Mouse (Mus musculus) regulatory T cell (primary cell): Measurements from ENCODE around the gene Gsg1l.

Experiments
- in situ Hi-C: fragments of 300-600 bp; cut with MboI, MseI; formaldehyde crosslinking; loops from one replicate; pipeline ENCODE4 v1.15.1; 2025; ENCODE audit warnings: high pct_unique_total_duplicates

Gsg1l gene

DNA sequence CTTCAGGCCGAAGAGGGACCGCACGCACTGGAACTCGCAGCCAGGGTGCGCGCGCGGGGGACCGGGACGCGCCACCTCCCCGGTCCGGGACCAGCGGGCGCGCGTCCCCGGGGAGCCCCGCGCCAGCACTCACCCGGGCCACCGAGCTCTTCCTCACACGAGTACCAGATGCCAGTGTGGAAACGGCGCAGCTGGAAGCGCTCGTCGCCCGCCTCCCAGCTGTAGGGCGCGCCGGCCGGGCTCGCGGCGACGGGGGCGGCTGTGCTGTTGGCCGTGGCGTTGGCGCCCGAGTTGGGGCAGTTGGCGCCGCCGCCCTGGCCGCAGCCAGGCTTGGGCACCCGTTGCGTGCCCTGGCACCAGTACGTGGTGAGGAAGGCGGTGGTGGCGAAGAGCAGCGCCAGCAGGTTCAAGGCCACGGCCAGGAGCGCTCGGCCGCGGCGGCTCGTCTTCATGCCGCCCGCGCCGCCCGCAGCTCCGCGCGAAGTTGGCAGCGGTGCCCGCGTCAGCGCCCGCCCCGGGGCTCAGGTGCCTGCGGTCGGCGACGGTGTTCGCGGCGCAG is 405 bp downstream of the Gsg1l start:
- in situ Hi-C loops: loop anchor here (10.0 kb wide), 1 partner anchor 327 kb away; no protein-coding TSS in a partner anchor

GRCm38 (mm10) chr7:126080949-126081654 is 1.1 kb downstream of the Gsg1l start:
- in situ Hi-C loops: loop anchor here (10.0 kb wide), 1 partner anchor 326 kb away; no protein-coding TSS in a partner anchor

DNA sequence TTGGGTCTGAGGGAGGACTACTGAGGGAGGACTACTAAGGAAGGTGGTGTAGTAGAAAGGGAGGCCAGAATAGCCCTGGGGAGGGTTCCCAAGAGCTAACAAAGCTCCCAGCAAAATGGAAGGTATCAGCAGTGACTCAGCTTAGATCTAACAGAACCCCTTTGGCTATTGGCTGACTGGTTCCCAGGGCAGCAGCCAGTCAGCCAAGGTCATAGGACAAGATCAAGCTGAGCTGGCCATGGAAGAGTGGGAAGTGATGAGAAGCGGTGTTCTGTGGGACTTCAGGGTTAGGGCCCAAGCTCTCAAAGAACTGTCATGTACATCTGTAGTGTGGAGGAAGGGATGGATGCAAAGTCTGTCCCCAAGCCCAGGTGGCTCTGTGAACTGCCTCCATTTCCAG is 5.3 kb downstream of the Gsg1l start:
- in situ Hi-C loops: no loop called here

- in situ Hi-C loops: no loop called here
Measured at GRCm38 (mm10) chr7:126075058-126075457, 7.2 kb downstream of the Gsg1l start.

DNA sequence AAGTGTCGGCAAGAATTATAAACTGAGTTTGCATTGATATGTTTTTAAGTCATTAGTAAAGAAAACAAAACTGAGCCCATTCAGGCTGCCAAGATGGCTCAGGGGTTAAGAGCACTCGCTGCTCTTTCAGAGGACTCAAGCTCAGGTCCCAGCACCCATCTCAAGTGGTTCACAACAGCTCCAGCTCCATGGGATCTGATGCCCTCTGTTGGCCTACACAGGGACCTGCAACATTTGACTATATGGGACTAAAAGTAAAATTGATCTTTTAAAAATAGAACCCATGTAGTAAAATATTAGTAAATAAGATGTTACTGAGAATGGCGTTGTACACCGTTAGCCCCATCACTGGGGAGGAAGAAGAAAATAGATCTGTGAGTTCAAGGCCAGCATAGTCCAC is 11.9 kb downstream of the Gsg1l start:
- in situ Hi-C loops: no loop called here

DNA sequence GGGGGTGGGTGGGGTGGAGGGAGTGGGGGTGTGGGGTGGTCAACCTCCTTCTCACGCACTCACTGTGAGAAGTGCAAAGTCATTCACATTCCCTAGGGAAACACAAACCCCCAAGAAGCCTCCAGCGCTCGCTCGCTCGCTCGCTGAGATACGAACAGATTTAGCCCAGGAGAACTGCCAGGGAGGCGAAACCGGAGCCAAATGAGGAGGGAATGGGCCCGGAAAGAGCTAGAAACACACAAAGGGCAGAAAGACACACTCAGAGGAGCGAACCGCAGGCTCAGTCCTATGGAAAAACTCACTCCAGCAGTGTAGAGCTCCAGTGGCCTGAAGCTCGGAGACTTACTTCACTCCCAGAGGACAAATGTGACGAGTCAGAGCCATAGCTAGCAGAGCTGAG is 15.4 kb downstream of the Gsg1l start:
- in situ Hi-C loops: no loop called here

DNA sequence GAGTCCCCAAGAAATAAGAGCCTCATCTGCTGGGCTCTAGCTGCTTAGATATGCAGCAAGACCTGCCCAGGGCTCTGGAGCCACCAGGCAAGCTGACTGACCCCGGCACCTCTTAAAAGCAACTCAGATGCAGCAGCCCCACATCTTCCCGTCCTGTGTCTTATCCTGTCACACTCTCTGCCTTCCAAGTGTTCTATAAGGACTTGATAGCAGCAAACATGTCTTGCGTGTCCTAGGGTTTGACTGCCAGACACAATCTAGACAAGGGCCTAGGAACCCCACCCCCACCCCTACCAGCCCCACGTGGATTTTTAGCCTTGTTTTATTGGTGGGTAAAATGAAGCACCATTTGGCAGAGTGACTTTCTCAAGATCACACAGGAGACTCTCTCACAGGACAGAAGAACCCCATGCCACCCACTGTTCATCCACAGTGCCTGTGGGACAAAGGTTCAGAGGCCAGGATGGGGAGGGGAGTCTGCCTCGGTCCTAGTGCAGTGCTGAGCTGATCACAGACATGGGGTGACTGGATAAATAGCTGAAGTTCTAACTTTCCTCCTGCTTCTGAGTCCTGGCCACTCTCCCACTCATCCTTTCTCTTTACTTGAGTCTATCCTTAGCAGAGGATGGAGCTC is 16.9 kb downstream of the Gsg1l start:
- in situ Hi-C loops: no loop called here

DNA sequence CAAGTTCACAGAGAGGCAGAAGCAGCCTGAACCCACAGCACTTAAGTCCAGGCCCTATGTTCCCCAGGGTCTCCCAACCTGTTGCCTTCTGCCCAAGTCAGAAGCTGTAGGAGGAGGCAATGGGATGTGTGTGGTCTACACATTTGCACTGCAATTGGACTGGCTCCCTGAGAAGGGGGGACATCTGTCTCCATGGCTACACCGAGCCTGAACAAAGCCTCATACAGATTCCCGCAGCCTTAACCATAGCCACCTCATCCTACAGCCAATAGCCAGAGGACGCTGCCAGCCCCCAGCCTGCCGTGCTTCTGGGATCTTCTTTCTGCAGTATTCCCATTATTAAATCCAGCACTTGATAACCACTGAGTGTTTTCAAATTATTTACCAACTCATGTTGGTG is 20.0 kb downstream of the Gsg1l start:
- in situ Hi-C loops: no loop called here

DNA sequence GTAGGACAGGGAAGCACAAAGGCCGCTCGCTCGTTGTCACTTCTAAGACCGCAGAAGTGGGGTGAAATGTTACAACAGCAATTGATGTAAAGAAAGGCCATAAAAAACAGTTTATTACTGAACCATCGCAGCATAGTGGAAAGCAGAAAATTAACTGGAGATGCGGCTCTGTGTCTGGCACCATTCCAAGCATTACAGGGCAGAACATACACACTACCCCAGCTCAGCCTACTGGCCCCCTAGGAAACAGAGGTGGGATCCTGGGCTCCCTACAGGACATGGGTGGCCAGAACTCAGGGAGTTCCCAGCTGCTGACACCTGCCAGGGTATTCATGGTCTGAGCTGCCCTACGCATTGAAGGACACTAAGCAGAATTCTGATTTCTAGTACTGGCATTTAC is 23.3 kb downstream of the Gsg1l start:
- in situ Hi-C loops: no loop called here

GRCm38 (mm10) chr7:126057332-126057914 is 24.8 kb downstream of the Gsg1l start:
- in situ Hi-C loops: no loop called here

- in situ Hi-C loops: no loop called here
Measured at GRCm38 (mm10) chr7:126054574-126054973, 27.6 kb downstream of the Gsg1l start.

DNA sequence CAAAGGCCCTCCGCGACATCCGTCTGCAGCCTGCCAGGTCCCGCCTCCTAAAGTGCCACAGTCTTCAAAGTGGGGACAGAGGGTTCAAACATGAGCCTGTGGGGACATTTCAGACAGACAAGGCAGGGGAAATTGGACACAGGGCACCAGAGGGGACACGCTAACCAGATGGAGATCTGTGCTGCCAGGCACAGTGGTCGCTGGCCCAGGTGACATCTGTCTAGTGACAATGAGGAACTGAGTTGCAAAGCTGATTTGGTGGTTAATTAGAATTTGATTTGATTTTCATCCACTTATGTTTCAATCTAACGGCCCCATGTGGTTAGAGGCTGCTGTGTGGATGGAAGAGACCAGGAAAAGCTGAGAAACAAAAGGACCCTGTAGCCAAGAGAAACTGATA is 28.6 kb downstream of the Gsg1l start:
- in situ Hi-C loops: no loop called here

GRCm38 (mm10) chr7:126051910-126052309 is 30.3 kb downstream of the Gsg1l start:
- in situ Hi-C loops: no loop called here

- in situ Hi-C loops: no loop called here
Measured at GRCm38 (mm10) chr7:126045077-126045476, 37.1 kb downstream of the Gsg1l start.

- in situ Hi-C loops: no loop called here
Measured at GRCm38 (mm10) chr7:126042306-126042705, 39.9 kb downstream of the Gsg1l start.

DNA sequence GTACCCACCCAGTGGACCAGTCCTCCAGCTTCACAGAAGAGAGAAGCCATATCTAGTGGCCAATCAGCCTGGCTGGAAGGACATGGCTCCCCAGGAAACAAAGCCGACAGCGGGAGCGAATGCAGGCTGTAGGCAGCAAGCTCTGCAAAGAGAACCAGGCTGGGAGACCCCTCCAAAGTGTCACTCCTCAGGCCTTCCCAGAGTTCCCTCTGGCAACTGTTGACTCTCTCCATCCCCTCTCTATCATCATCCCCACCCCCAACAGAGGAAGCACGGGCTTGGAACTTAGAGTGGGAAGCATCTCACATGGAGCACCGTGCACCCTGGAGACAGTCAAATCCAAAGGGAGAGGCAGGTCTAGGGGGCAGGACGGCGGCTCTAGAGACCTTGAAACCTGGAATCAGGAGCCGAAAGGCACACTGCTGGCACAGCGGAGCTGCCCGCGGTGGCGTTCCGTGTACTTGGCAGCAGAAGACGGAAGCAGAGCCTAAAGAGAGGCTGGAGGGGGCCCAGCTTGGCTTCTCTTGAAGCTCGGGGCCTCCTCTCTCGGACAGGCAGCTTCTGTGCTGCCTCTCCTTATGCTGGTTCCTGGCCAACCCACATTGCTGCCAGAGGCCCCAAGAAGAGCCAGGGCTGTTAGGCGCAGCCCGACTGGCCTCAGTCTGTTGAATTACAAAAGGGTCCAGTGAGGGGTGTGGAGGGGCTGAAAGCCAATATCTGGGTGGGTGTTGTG is 41.3 kb downstream of the Gsg1l start:
- in situ Hi-C loops: no loop called here

GRCm38 (mm10) chr7:126039847-126040246 is 42.4 kb downstream of the Gsg1l start:
- in situ Hi-C loops: no loop called here

GRCm38 (mm10) chr7:126039247-126039835 is 42.9 kb downstream of the Gsg1l start:
- in situ Hi-C loops: no loop called here

DNA sequence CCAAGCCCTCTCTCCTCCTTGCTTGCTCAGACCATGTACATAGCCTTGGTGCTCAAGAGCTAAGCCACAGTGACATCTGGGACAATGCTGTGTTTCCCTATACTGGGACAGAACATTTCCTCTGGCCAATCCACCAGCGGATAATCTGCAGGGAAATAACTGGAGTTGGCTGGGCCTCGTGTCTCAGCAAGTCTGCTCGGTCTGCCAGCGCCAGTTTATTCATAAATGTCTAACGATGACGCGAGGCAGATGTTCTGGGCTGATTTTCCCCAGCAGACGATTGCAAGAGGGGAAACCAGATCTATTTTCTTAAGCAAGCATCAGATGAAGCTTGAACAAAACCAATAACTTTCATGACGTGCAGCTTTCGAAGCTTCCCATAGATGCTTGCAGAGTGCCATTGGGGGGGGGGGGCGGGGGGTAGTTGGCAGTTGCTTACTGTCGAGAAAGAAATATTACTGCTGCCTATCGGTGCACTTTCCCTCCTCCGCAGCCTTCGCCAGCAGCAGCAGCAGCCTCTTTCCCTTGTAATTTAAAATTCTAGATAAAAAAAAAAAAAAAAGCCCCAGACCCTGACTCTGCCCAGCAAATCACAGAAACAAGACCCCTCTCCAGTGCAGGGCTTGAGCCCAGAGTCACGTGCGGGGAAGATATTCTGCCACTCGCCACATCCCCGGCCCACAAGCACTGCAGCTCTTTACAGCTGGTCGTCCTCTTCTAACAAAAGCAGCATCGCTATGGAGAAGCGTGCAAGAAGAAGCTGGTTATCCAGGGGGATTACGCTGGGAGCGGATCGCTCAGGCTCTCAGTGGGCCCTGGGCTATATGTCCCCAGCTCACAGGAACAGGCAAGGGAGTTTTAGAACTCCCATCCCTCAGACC is 43.6 kb downstream of the Gsg1l start:
- in situ Hi-C loops: no loop called here

GRCm38 (mm10) chr7:126035332-126035731 is 46.9 kb downstream of the Gsg1l start:
- in situ Hi-C loops: no loop called here

- in situ Hi-C loops: no loop called here
Measured at GRCm38 (mm10) chr7:126032776-126033209, 49.4 kb downstream of the Gsg1l start.
